Mouse (Mus musculus): Measurements from ENCODE around the gene Cdhr4. TPM values are rescaled to one million over a fixed set of nuclear protein-coding genes. Genes with fewer than 3 reads are reported as not detected.
"Not testable (repeated sequence)": the region's sequence is repeated elsewhere in the genome, so short reads cannot be mapped to it uniquely, and the experiment has no call there.

Cdhr4 gene
- polyA plus RNA-seq, 1 experiment from 2014 or later = 5.1 TPM

DNA sequence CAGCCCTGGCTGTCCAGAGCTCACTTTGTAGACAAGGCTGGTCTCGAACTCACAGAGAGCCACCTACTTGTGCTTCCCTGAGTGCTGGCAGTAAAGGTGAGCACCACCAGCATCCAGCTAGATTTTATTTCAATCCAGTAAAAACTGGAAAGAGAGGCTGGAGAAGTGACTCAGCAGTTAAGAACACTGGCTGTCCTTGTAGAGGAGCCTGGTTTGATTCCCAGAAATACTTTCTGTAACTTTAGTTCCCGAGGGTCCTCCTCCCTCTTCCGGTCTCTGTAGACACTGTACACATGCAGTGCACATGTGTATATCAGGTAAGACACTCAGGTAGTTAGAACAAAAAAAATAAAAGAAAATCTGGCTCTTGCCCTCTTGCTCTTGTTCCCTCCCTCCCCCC is 4.3 kb upstream of the Cdhr4 start:
- H3K36me3 ChIP-seq = no peaks in the 10 kb centered on the region
- 61% methylated on average over 3 of the region's 3 CpGs for WGBS
- H3K4me3 ChIP-seq = no peak overlapping the region
- no peak for ATAC-seq (replicated peaks; ENCODE audit: insufficient number of reproducible peaks, insufficient read depth, low FRiP score, low read depth)
- no peaks in the 10 kb centered on the region for H3K9me3 ChIP-seq (replicated peaks)
- H3K27ac ChIP-seq = no peak overlapping the region
- no peak overlapping the region for H3K9ac ChIP-seq
- H3K4me1 ChIP-seq (replicated peaks) = peaks cover 27% of the 10 kb centered on the region
- no peaks in the 10 kb centered on the region for H3K27me3 ChIP-seq
- no peak overlapping the region for H3K4me2 ChIP-seq

DNA sequence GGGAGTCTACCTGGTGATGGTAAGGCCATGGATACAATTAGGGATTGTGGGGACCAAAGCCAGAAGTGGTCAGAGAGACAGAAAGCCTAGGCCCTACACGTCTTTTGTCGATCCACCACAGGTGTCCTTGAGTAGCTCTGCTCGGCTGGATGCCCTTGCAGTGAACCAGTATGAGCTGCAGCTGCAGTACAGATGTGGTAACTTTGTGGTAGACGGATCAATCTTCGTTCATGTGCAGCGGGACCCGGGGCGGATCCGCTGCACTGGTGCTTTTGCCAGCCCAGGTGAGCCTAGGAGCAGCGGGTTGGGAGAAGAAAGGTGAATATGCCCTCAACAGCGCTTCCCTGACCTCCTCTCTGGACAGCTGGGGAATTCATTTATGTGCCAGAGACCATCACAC is 716 bp downstream of the Cdhr4 start:
- H3K9ac ChIP-seq = no peak overlapping the region
- peaks cover 5% of the 10 kb centered on the region; the same call in 1 of the 2 replicates for H3K4me1 ChIP-seq (replicated peaks)
- no peaks in the 10 kb centered on the region for H3K9me3 ChIP-seq (replicated peaks)
- H3K36me3 ChIP-seq = no peaks in the 10 kb centered on the region
- H3K4me3 ChIP-seq = no peak overlapping the region
- WGBS = 83% methylated on average over 11 of the region's 11 CpGs
- no peak for ATAC-seq (replicated peaks; ENCODE audit: insufficient number of reproducible peaks, insufficient read depth, low FRiP score, low read depth)
- H3K27me3 ChIP-seq = no peaks in the 10 kb centered on the region
- H3K4me2 ChIP-seq = no peak overlapping the region
- H3K27ac ChIP-seq = no peak overlapping the region

DNA sequence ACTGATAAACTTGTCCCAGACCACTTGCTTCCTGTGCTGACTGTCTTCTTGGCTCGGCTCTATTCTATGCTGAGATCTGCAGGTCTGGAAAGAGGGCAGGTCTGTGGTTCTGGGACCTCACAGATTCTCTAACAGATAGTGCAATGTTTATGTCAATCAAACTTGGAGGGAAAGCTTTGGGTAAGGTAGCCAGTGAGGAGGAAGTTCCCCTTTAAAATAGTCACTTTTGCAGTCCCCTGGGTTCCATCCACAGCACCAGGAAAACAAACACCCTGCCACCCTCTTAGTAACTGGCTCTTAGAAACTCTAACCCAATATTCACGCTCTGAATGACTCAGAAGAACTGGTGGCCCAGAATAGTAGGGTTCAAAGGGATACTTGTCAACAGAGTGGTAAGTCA is 2.2 kb downstream of the Cdhr4 start:
- Histone ChIP-seq H3K27ac (peak overlapping the region; percentile 12; the same call in 1 of the 2 replicates), H3K4me3 (no peak overlapping the region), H3K4me2 (no peak overlapping the region), H3K27me3 (no peaks in the 10 kb centered on the region), H3K4me1 (replicated peaks) (peaks cover 5% of the 10 kb centered on the region; the same call in 1 of the 2 replicates), H3K9me3 (replicated peaks) (no peaks in the 10 kb centered on the region), H3K9ac (no peak overlapping the region), H3K36me3 (no peaks in the 10 kb centered on the region)
- 38% methylated on average over 2 of the region's 2 CpGs for WGBS
- no peak for ATAC-seq (replicated peaks; ENCODE audit: insufficient number of reproducible peaks, insufficient read depth, low FRiP score, low read depth)

DNA sequence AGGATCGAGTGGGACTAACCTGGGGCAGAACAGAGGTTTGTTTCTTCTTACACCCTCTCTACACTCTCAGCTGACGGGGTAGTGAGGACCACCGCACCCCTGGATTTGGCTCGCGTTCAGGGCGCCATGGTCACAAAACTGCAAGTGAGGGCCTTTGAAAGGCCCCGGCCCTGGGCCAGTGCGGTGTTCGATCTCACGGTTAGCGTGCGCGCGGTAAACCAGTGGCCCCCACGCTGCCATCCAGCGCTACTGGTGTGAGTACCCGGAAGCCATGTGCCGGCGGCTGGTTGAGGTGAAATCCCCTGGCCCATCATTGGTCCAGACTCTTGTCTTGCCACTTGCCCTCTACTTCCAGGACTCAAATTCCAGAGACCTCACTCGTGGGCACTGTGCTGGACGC is 3.2 kb downstream of the Cdhr4 start:
- ATAC-seq (replicated peaks; ENCODE audit: insufficient number of reproducible peaks, insufficient read depth, low FRiP score, low read depth) = no peak
- no peak overlapping the region for H3K4me3 ChIP-seq
- peaks cover 5% of the 10 kb centered on the region; the same call in 1 of the 2 replicates for H3K4me1 ChIP-seq (replicated peaks)
- H3K9me3 ChIP-seq (replicated peaks) = no peaks in the 10 kb centered on the region
- H3K4me2 ChIP-seq = no peak overlapping the region
- no peaks in the 10 kb centered on the region for H3K27me3 ChIP-seq
- WGBS = 91% methylated on average over 21 of the region's 21 CpGs
- no peaks in the 10 kb centered on the region for H3K36me3 ChIP-seq
- H3K9ac ChIP-seq = no peak overlapping the region
- H3K27ac ChIP-seq = no peak overlapping the region

DNA sequence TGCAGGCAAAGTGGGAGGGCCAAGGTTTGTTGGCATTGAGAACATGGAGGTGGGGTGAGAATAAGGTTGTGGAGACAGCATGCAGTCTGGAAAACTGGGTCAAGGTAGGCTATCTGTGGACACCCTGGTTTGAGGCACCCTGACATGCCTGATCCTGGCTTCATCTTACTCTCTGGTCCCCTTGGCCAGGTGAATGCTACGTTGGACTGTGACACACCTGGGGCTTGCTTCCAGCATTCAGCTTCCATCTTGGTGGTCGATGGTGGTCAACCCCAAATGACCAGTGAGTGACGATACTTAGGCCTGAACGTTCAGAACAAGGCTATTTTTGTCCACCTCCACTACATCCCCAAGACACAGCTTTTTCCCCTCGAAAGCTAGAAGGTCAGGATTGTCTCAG is 3.8 kb downstream of the Cdhr4 start, which contains the start of gene Gm20662:
Gm20662 (plus strand) TSS at position 301 of the 400 bp plus-strand sequence.
- Histone ChIP-seq H3K27ac (no peak within 1 kb of the TSS), H3K9me3 (replicated peaks) (no peaks in the 10 kb centered on the region), H3K27me3 (no peaks in the 10 kb centered on the region)

DNA sequence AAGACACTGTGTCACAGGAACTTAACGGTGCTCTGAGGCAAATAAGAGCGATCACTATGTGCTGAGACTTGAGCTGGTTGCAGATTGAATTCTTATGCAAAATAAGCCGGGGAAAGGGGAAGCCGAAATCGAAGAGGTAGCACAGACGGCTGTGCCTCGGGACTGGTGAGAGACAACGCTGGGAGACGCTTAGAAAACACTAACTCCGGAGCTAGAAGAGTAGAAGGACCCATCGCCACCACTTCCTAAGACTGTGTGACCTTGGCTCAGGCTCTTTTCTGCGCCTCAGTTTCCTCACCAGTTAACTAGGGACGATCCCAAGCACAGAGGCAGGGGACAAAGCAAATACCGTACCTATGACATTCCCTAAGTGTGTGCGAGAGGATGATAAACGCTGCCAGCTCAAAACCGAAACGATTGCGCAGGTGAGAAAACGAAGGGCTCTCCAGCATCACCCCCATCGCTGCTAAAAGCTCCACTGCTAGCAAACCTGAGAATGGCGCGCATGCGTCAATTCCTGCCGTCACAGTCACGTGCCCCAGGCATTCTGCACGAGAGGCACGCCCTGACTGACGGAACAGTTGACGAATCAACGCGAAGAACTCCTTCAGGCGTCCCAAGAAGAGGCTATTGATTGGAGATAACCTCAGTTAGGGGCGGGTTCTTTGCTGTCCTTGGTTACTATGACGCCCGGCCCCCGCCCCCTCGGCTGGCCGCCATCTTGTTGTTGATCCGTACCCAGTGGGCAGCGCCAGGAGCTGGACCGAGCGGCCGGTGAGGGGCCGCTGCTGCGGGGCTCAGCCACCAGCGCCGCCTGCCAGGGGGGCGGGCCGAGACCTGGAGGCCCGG is 9.8 kb downstream of the Cdhr4 start, which contains the start of gene Ip6k1:
Ip6k1 (plus strand) TSS at position 580 of the 849 bp plus-strand sequence.
- under 1% methylated on average over 51 of the region's 51 CpGs for WGBS
- peak; percentile 99 for ATAC-seq (replicated peaks; ENCODE audit: insufficient number of reproducible peaks, insufficient read depth, low FRiP score, low read depth)

More for the DNA sequence above, 3.8 kb downstream of the Cdhr4 start, which contains the start of gene Gm20662:
- Histone ChIP-seq H3K9ac (no peak within 1 kb of the TSS), H3K36me3 (no peaks in the 10 kb centered on the region), H3K4me3 (no peak within 1 kb of the TSS), H3K4me2 (no peak within 1 kb of the TSS), H3K4me1 (replicated peaks) (peaks cover 5% of the 10 kb centered on the region; the same call in 1 of the 2 replicates)
- WGBS = 91% methylated on average over 5 of the region's 5 CpGs
- ATAC-seq (replicated peaks; ENCODE audit: insufficient number of reproducible peaks, insufficient read depth, low FRiP score, low read depth) = no peak

DNA sequence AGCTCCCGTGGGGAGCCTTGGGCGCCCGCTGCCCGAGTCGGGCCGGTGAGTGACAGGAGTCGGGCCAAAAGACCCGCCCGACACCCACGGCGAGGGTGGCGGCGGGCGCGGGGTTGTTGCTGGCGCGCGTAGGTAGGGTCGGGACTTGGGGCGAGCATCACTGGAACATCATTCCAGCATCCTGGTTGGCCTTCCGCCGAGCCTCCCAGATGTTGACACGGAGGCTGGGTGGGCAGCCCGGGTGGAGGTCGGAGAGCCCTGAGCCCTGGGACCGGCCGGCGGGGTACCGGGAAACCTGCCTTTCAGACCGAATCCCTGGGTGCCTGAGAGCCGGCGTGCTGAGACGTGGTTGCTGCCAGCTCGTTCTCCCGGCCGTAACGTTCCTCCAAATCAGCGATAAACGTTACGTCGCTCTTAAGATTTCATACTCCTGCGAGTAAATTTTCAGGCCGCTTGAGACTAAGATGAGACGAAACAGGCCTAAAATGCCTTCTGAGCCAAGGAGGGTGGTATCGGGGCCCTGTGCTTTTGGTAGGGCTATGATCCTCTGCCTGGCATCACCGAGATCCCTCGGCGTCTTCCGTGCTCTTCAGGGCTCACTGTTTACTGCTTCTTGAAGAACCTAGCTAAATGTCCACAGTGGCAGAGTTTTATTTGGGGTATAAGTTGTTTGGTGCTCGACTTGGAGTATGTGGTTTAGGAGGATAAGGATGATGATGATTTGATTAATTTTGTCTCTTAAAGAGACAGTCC is 10.7 kb downstream of the Cdhr4 start:
- Histone ChIP-seq H3K27me3 (no peaks in the 10 kb centered on the region), H3K27ac (peak overlapping the region; percentile 96), H3K9me3 (replicated peaks) (no peaks in the 10 kb centered on the region), H3K36me3 (no peaks in the 10 kb centered on the region), H3K4me3 (peak overlapping the region; percentile 99), H3K9ac (peak overlapping the region; percentile 99), H3K4me2 (peak overlapping the region; percentile 73), H3K4me1 (replicated peaks) (peaks cover 23% of the 10 kb centered on the region)
- ATAC-seq (replicated peaks; ENCODE audit: insufficient number of reproducible peaks, insufficient read depth, low FRiP score, low read depth) = peak; percentile 33
- WGBS = under 1% methylated on average over 50 of the region's 50 CpGs

More for the DNA sequence above, 9.8 kb downstream of the Cdhr4 start, which contains the start of gene Ip6k1:
- H3K4me3 ChIP-seq = peak within 1 kb of the TSS; percentile 99
- no peaks in the 10 kb centered on the region for H3K9me3 ChIP-seq (replicated peaks)
- H3K27me3 ChIP-seq = no peaks in the 10 kb centered on the region
- H3K27ac ChIP-seq = peak within 1 kb of the TSS; percentile 96
- H3K4me1 ChIP-seq (replicated peaks) = peaks cover 23% of the 10 kb centered on the region
- H3K9ac ChIP-seq = peak within 1 kb of the TSS; percentile 99
- no peaks in the 10 kb centered on the region for H3K36me3 ChIP-seq
- peak within 1 kb of the TSS; percentile 81 for H3K4me2 ChIP-seq

DNA sequence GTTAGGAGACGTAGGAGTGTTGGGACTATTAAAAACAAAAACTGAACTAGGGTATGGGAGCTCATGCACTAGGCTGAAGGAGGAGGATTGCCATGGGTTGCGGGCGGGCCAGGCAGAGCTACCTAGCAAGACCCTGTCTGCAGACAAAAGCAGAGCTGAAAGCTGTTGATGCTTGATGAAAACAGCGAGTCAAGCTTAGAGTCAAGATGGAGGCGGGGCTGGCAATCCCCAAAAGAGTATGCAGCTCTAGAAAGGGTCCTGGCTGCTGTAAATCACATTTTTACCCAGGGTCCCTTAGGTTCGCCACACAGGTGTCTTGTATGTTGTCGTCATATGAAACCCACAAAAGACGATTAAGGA is 11.2 kb downstream of the Cdhr4 start:
- no peak for ATAC-seq (replicated peaks; ENCODE audit: insufficient number of reproducible peaks, insufficient read depth, low FRiP score, low read depth)
- Histone ChIP-seq H3K4me3 (peak overlapping the region; percentile 99), H3K4me1 (replicated peaks) (peaks cover 28% of the 10 kb centered on the region), H3K9ac (peak overlapping the region; percentile 99), H3K36me3 (no peaks in the 10 kb centered on the region), H3K27me3 (no peaks in the 10 kb centered on the region), H3K4me2 (peak overlapping the region; percentile 73), H3K9me3 (replicated peaks) (no peaks in the 10 kb centered on the region), H3K27ac (peak overlapping the region; percentile 96; the same call in 1 of the 2 replicates)
- 14% methylated on average over 8 of the region's 8 CpGs for WGBS

DNA sequence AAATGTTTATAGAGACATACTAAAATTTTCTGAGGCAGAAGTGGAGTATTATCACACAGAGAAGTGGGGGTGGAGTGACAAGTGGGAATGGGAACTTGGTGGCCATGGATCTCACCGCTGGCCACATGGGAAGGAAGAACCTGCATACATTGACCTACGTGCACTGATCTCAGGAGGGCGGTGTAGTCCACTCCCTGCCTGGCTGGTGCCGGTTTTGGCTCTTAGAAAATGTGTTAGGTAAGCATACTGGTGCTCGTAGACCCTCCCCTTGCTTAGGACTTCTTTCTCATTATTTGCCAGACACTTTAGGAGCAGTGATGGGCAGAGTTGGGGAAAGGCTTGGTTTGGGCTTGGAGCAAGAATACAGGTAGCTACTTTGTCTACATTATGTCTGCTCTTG is 15.7 kb downstream of the Cdhr4 start:
- Histone ChIP-seq H3K4me2 (no peak overlapping the region), H3K4me3 (no peak overlapping the region), H3K36me3 (peaks cover 7% of the 10 kb centered on the region; the same call in 1 of the 2 replicates), H3K27ac (no peak overlapping the region), H3K27me3 (no peaks in the 10 kb centered on the region), H3K9ac (no peak overlapping the region), H3K9me3 (replicated peaks) (no peaks in the 10 kb centered on the region), H3K4me1 (replicated peaks) (peaks cover 29% of the 10 kb centered on the region)
- no peak for ATAC-seq (replicated peaks; ENCODE audit: insufficient number of reproducible peaks, insufficient read depth, low FRiP score, low read depth)
- 87% methylated on average over 5 of the region's 5 CpGs for WGBS

DNA sequence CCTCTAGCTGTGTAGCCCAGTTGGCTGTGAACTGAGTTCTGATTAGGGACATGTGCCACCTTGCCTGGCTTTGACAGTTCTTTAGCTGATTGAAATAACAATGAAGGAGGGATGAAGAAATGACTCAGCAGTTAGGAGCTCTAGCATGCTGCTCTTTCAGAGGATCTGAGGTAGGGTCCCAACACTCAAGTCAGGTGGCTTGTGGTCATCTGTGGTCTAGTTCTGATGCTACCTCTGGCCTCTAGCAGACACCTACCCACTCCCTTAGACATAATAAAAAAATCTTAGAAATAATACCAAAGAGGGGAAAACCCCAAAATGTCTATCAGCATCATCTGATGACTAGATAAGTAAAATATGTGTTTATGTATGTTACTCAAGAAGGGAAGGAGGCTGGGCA is 18.1 kb downstream of the Cdhr4 start:
- Histone ChIP-seq H3K4me3 (no peak overlapping the region), H3K9ac (no peak overlapping the region), H3K9me3 (replicated peaks) (no peaks in the 10 kb centered on the region), H3K36me3 (peaks cover 8% of the 10 kb centered on the region; the same call in 1 of the 2 replicates), H3K4me2 (no peak overlapping the region), H3K27ac (no peak overlapping the region), H3K27me3 (no peaks in the 10 kb centered on the region), H3K4me1 (replicated peaks) (peaks cover 10% of the 10 kb centered on the region; the same call in 1 of the 2 replicates)
- ATAC-seq (replicated peaks; ENCODE audit: insufficient number of reproducible peaks, insufficient read depth, low FRiP score, low read depth) = no peak

DNA sequence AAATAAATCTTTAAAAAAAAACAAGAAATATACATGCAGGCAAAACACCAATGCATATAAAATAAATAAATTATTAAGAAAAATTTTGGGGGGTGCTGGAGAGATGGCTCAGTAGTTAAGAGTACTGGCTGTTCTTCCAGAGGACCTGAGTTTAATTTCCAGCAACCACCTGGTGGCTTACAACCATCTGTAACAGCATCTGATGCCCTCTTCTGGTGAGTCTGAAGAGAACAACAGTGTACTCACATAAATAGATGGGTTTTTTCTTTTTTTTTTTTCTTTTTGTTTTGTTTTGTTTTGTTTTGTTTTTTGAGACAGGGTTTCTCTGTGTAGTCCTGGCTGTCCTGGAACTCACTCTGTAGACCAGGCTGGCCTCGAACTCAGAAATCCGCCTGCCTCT is 21.3 kb downstream of the Cdhr4 start:
- not testable (repeated sequence) for H3K4me3 ChIP-seq; ATAC-seq (replicated peaks; ENCODE audit: insufficient number of reproducible peaks, insufficient read depth, low FRiP score, low read depth)
- WGBS = 92% methylated on average over 2 of the region's 2 CpGs

More for the DNA sequence above, 21.3 kb downstream of the Cdhr4 start:
- H3K27ac ChIP-seq; H3K4me2 ChIP-seq; H3K27me3 ChIP-seq; H3K4me1 ChIP-seq (replicated peaks); H3K36me3 ChIP-seq; H3K9me3 ChIP-seq (replicated peaks); H3K9ac ChIP-seq: not testable (repeated sequence)
